Mouse (Mus musculus) thymus, postnatal 36 days (tissue): Measurements from ENCODE around the gene Golga1.

Experiments
- DNase-seq, 2 experiments: peaks; one replicate each; pipeline ENCODE4 v3.0.0; 2022; ENCODE audit warnings: mixed read lengths in 2 of 2

Golga1 gene

DNA sequence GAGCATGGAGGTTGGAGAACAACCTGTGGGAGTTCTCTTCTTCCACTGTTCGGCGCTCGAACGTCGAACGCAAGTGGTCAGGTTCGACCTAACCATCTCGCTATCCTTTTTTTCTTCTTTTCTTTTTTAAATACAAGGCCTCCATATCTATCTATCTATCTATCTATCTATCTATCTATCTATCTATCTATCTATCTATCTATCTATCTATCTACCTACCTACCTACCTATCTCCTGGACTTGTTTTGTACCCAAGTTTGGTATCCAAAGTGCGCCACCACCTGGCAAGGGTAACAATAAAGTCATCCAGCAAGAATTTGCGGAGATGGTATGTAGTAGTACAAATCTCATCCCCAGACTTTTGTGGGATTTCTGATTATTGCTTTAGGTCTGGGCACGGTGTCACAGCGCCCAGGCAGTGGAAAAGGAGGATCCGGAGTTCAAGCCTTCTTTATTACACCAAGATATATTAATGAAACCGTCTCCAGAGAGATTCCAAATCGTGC lies 59.7 kb downstream of the Golga1 start, which contains the start of gene Rpl35:
Rpl35 (minus strand) TSS at position 51 of the 506 bp plus-strand sequence.
- DNase-seq: peak; percentile 57 to 68

GRCm38 (mm10) chr2:39004880-39005435 lies 60.4 kb downstream of the Golga1 start, which contains the start of gene Arpc5l:
Gene Arpc5l, plus strand, starts transcription at chr2:39005348.
- DNase-seq: peak; percentile 89 to 92

- peak; percentile 21 to 27 for DNase-seq
Observed at GRCm38 (mm10) chr2:39004372-39004771, 61.0 kb downstream of the Golga1 start.

DNA sequence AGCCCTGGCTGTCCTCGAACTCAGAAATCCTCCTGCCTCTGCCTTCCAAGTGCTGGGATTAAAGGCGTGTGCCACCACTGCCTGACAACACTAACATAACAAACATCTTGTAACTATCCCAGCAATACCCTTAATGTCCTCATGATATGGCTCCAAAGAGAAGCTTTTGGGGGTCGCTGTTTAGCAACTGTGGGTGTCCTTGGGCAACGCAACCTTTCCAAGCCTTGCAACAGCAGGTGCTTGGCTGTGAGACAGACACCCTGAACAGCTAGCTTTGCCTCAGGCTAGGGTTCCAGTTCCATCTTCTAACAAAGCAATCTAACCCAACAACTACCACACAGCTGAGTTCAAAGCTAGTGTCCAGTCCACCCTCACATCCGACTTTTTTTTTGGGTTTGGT lies 61.8 kb downstream of the Golga1 start:
- DNase-seq: no peak

- no peak for DNase-seq
Observed at GRCm38 (mm10) chr2:39003106-39003505, 62.2 kb downstream of the Golga1 start.

GRCm38 (mm10) chr2:39001866-39002265 lies 63.5 kb downstream of the Golga1 start:
- no peak for DNase-seq

DNA sequence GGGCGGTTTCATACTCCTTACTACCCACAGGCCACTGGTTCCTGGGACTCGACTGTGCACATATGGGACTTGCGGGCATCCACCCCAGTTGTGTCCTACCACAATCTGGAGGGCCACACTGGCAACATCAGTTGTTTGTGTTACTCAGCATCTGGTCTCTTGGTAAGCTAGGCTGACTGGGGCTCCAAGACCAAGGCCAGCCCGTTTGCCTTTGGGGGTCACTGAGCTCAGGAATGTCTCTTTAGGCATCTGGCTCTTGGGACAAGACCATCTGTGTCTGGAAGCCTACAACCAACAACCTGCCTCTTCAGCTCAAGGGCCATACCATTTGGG lies 64.8 kb downstream of the Golga1 start:
- no peak for DNase-seq

GRCm38 (mm10) chr2:38999910-39000586 lies 65.3 kb downstream of the Golga1 start:
- DNase-seq: no peak

DNA sequence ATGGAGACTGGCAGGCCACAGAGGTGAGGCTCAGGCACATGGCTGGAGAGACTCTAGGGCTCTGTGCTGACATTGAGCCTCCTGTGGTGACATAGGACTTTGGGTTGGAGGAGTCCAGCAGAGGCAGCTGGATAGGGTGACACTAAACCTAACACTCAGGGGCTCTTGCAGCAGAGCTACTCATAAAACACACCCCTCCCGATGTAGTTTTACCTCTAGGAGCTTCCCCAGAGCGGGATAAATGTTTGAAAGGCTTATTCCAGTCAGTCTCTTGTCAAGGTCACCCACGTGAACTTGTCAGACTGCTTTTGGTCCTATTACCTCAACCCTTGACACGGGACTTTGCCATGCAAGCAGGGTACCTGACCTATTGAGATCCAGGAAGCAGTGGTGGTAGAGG lies 66.0 kb downstream of the Golga1 start:
- DNase-seq: no peak

- peak; percentile 83 to 84 for DNase-seq
Observed at GRCm38 (mm10) chr2:38997386-38998374, 67.7 kb downstream of the Golga1 start, which contains the start of gene Wdr38. Gene Wdr38, plus strand, starts transcription at chr2:38997476.

DNA sequence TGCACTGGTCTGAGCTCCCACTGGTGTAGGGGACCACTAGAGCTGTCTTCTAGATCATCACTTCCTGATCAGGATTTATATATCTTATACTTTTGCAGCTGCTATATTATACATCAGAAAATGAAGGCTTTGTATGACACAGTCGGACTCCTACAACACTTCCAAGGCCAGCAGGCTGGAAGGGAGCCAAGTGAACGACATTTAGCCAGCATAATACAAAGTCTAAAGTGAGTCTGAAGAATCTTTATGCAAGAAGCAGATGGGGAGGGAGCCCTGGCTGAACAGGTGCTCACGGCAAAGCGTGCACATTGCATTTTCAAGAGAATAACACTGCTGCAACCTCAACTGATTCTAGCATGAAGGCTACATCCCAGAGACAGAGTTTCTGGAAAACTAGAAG lies 72.9 kb downstream of the Golga1 start:
- no peak for DNase-seq

DNA sequence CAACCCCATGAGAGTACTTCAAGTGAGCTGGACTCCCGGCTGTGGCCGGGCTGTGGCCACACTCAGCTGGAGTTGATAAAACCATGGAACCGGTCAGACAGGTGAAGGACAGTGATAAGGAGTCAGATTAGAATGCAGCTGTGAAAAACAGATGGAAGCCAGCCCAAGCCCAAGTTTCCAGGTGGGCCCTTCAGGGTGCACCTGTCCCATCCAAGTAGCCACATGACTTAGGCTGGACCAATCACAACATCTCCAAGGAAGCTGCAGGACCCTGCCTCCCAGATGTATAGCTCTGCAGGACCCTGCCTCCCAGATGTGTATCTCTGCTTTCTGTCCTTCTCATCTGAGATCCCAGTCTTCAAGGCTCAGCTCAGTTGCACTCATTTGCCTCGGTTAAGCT lies 73.3 kb downstream of the Golga1 start:
- DNase-seq: no peak

DNA sequence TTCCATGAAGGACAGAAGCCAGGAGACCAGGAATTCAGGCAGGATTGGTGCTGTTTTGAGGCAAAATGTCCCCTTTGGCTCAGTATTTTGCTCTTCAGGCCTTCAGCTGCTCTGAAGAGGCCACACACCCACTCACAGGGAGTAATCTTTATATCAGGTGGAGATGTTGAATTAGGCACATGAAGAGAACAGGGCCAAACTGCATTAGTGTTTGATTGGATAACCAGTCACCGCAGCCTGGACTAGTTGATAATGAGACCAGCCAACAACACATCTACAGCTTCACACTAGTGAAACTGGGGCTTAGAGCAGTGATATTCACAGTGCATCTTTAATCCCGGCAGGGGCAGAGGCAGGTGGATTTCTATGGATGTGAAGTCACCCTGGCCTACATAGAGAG lies 76.4 kb downstream of the Golga1 start:
- no peak for DNase-seq

DNA sequence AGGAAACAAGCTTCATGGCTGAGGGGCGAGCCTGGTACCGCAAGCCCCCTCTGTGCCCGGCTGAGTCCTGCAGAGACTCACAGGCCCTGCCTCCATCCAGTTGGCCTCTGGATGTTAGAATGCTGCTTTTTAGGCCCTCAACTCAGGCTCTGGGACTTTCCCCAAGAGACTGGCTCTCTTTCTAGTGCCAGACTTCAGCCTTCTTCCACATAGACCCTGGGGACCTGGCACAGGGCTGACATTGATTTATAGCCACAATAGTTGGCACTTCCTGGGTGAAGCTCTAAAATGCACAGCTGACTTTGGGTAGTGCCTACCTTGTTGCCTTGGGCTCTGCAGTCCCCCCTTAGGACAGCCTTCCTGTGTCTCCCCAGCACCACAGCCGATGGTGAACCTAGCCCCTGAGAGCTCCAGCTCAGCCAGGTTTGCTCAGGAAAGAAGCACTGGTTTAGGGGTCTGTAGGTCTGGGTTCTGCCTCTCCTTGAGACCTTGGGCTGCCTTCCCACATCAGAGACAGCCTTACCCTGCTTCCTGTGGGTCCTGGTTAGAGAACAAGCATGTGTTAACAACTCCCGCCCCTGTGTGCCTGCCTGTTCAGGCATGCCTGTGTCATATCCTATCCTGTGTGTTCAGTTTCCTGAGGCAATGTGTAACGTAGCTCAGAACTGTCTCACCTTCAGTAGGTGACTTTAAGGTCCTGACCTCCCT lies 77.4 kb downstream of the Golga1 start:
- peak; percentile 52 to 63 for DNase-seq

GRCm38 (mm10) chr2:38987371-38987770 lies 78.0 kb downstream of the Golga1 start:
- no peak for DNase-seq

- DNase-seq: no peak
Observed at GRCm38 (mm10) chr2:38986580-38986979, 78.8 kb downstream of the Golga1 start.

DNA sequence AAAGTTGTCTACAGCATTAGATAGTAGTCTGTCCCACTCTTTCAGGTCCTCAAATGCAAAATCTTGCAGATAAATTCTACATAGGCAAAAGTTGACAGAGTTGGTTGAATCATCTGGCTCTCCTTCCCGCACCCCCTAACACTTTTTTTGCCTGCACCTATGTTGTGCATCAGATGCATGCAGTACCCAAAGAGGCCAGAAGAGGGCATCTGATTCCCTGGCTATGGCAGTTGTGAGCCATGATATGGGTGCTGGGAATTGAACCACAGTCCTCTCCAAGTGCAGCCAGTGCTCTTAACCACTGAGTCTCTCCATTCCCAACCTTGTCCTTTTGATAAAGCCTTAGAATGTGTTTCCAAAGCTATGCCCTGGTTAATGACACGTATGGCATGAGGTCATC lies 81.9 kb downstream of the Golga1 start:
- no peak for DNase-seq

DNA sequence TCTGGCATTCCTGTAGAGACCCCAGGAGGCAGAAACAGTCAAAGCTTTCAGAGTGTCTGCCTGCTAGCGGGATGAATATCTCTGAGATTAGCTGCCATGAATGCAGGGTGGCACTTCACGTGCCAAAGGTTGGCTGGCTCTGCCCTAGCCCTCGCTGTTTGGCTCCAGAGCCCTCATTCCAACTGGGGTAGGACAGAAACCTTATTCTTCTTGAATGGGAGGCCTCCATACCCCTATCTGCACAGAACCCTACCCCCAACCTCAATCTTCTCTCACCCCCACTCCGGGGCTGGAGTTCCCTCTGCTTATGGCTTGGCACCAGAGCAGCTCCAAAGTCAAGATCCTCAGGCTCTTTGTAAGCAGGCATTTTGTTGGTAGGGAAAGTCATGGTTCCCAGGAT lies 87.5 kb downstream of the Golga1 start:
- DNase-seq: no peak

DNA sequence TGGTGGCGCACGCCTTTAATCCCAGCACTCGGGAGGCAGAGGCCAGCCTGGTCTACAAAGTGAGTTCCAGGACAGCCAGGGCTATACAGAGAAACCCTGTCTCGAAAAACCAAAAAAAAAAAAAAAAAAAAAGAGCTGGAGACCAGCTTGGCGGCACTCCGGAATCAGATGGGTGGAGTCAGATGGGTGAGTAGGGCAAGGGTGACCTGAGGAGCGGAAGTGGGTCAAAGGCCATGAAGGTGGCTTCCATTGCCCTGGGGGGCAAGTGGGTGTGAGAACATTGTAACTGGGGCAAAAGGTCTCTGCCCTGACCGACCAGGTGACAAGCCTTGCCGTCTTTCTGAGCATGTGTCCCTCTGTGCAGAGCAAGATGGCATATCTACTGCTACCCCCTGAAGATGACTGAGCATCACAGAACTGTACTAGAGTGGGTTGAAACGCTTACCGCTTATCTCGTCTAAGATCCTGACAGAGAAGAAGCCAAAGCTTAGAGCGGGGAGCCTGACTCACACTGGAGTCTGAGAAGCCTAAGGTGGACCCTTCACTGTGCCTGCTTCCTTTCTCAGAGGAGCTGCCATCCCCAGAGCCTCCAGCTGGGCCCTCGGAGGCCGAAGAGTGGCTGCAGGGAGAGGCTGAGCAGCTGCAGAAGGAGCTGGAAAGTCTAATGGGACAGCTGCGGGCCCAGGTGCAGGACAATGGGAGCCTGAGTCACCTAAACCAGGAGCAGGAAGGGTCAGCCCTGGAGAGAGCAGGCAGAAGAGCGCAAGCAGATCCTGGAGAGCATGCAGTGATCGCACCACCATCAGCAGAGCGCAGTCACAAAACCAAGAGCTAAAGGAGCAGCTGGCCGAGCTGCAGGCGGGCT lies 89.2 kb downstream of the Golga1 start:
- DNase-seq: no peak

DNA sequence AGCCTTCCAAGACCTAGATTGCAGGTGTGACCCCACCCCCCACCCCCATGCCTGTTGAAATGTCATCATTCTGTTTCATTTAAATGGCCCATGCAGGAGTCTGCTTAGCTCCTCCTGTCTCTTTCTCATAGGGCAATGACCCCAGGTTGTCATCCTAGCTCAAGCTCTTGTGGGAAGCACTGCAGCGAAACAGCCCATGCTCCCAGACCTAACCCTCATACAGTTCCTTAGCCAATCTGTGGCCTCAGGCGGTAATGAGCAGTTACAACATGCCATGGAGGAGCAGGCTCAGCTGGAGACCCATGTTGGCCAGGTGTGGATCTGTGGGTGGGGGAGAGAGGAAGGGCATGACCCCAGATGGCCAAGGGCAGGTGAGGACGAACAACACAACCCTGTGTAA lies 90.2 kb downstream of the Golga1 start:
- no peak for DNase-seq

GRCm38 (mm10) chr2:38974171-38974570 lies 91.2 kb downstream of the Golga1 start:
- no peak for DNase-seq

- DNase-seq: no peak
Observed at GRCm38 (mm10) chr2:38973701-38974100, 91.6 kb downstream of the Golga1 start.
